Mouse (Mus musculus): Measurements from ENCODE around the gene Tenm3.

GRCm38 (mm10) chr8:48277986-48278635 lies 565.6 kb downstream of the Tenm3 start:
- no peak for TF ChIP-seq POLR2A (IDR thresholded peaks at IDR 0.05; ENCODE audit: control insufficient read depth, extremely low read depth, insufficient read depth, low read length, poor library complexity)
- TF ChIP-seq CTCF (IDR thresholded peaks at IDR 0.05; ENCODE audit: borderline replicate concordance, control insufficient read depth, extremely low read depth, insufficient read depth, low read length, poor library complexity) = no peak

All from thymus, adult 2 months (tissue).